Mouse (Mus musculus): Measurements from ENCODE around the gene Kif26b. TPM values are rescaled to one million over a fixed set of nuclear protein-coding genes. Genes with fewer than 3 reads are reported as not detected.
A peak's percentile ranks its signal among the peaks of the same experiment; 100 is the strongest.

The Kif26b gene
- polyA plus RNA-seq, 1 experiment: 0.25 TPM

GRCm38 (mm10) chr1:178571885-178572444 is 43.0 kb downstream of the Kif26b start:
- Histone ChIP-seq H3K4me3 (ENCODE audit: control insufficient read depth, low read depth, low read length) (no peak overlapping the region), H3K4me1 (ENCODE audit: control insufficient read depth, insufficient read depth, low read length) (no peaks in the 10 kb centered on the region), H3K27me3 (ENCODE audit: control insufficient read depth, insufficient read depth, low read length) (no peaks in the 10 kb centered on the region), H3K27ac (ENCODE audit: control insufficient read depth, insufficient read depth, low read depth, low read length) (no peak overlapping the region), H3K36me3 (ENCODE audit: control insufficient read depth, insufficient read depth, low read length) (no peaks in the 10 kb centered on the region)
- no peak for TF ChIP-seq POLR2A (IDR thresholded peaks at IDR 0.05; ENCODE audit: control insufficient read depth, low read depth, low read length)
- TF ChIP-seq CTCF (IDR thresholded peaks at IDR 0.05; ENCODE audit: control insufficient read depth, insufficient read depth, insufficient replicate concordance, low read depth, low read length): no peak

DNA sequence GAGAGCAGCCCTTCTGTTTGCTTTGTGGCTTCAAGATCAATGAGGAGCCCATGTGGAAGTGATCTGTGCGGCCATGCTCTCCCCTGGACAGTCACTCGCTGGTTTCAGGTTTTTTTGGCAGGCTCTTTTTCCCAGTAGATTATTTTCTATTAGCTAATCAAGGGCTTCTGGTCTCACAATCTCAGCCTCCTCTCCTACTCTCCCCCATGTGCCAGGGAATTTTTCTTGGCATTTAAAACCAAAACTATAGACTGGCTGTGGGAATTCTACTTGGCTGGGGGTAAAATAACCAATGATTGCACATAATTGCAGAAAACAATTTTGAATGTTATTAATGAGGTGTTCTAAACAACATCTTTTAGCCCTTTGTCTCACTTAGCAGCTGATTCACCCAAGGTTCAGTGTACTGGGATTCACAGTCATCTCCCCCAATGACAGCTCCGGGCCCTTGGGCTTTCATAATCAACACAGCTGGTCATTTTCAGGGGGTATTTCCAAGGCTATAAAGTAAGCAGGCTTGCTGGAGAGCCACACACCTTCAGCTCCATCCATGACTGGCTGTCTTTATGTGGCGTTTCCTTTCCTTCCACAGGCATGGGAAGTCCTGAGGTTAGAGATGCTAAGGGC is 44.6 kb downstream of the Kif26b start:
- H3K4me1 ChIP-seq (ENCODE audit: control insufficient read depth, insufficient read depth, low read length): no peaks in the 10 kb centered on the region
- no peaks in the 10 kb centered on the region for H3K36me3 ChIP-seq (ENCODE audit: control insufficient read depth, insufficient read depth, low read length)
- no peak overlapping the region for H3K4me3 ChIP-seq (ENCODE audit: control insufficient read depth, low read depth, low read length)
- TF ChIP-seq POLR2A (IDR thresholded peaks at IDR 0.05; ENCODE audit: control insufficient read depth, low read depth, low read length): no peak
- H3K27ac ChIP-seq (ENCODE audit: control insufficient read depth, insufficient read depth, low read depth, low read length): no peak overlapping the region
- H3K27me3 ChIP-seq (ENCODE audit: control insufficient read depth, insufficient read depth, low read length): no peaks in the 10 kb centered on the region

DNA sequence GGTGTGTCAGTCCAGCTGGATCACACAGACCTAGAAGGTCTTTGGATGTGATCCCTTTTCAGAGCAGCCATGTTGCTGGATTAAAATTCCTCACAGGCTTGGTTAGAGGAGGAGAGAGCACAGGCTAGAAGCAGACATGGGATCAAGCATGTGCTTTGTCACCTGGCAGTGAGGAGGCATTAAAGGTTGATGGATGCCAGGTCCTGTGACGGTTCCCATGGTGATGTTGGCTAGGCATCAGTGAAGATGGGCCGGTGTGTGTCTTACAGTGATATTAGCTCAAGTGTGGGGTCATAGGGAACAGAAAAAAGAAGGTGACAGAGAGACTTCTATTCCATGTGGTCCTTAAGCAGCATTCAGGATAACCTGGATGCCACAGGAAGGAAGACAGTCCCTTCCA is 46.8 kb downstream of the Kif26b start:
- Histone ChIP-seq H3K4me1 (ENCODE audit: control insufficient read depth, insufficient read depth, low read length) (no peaks in the 10 kb centered on the region), H3K36me3 (ENCODE audit: control insufficient read depth, insufficient read depth, low read length) (no peaks in the 10 kb centered on the region), H3K27ac (ENCODE audit: control insufficient read depth, insufficient read depth, low read depth, low read length) (no peak overlapping the region), H3K27me3 (ENCODE audit: control insufficient read depth, insufficient read depth, low read length) (no peaks in the 10 kb centered on the region), H3K4me3 (ENCODE audit: control insufficient read depth, low read depth, low read length) (no peak overlapping the region)
- TF ChIP-seq CTCF (IDR thresholded peaks at IDR 0.05; ENCODE audit: control insufficient read depth, insufficient read depth, insufficient replicate concordance, low read depth, low read length) (no peak), POLR2A (IDR thresholded peaks at IDR 0.05; ENCODE audit: control insufficient read depth, low read depth, low read length) (no peak)

DNA sequence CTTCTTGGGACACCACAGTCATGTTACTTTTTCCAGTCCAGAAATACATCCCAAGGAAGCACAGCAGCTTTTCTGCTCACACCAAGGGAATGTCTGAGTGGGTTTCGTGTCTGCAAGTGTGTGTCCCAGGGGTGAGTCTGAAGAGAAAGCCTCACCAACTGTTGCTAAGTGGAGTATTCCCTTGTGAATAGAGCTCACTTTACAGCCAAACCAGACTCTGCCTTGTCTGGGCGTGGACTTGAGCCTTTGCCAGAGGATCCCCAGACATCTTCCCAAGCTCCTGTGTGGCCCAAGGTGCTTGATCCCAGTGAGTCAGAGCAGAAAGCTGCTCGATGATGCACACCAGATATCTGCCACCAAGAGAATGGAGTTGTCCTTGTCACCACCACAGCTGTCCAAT is 48.0 kb downstream of the Kif26b start:
- Histone ChIP-seq H3K27me3 (ENCODE audit: control insufficient read depth, insufficient read depth, low read length) (no peaks in the 10 kb centered on the region), H3K36me3 (ENCODE audit: control insufficient read depth, insufficient read depth, low read length) (no peaks in the 10 kb centered on the region), H3K4me1 (ENCODE audit: control insufficient read depth, insufficient read depth, low read length) (no peaks in the 10 kb centered on the region), H3K4me3 (ENCODE audit: control insufficient read depth, low read depth, low read length) (no peak overlapping the region), H3K27ac (ENCODE audit: control insufficient read depth, insufficient read depth, low read depth, low read length) (no peak overlapping the region)
- no peak for TF ChIP-seq POLR2A (IDR thresholded peaks at IDR 0.05; ENCODE audit: control insufficient read depth, low read depth, low read length)
- TF ChIP-seq CTCF (IDR thresholded peaks at IDR 0.05; ENCODE audit: control insufficient read depth, insufficient read depth, insufficient replicate concordance, low read depth, low read length): no peak

DNA sequence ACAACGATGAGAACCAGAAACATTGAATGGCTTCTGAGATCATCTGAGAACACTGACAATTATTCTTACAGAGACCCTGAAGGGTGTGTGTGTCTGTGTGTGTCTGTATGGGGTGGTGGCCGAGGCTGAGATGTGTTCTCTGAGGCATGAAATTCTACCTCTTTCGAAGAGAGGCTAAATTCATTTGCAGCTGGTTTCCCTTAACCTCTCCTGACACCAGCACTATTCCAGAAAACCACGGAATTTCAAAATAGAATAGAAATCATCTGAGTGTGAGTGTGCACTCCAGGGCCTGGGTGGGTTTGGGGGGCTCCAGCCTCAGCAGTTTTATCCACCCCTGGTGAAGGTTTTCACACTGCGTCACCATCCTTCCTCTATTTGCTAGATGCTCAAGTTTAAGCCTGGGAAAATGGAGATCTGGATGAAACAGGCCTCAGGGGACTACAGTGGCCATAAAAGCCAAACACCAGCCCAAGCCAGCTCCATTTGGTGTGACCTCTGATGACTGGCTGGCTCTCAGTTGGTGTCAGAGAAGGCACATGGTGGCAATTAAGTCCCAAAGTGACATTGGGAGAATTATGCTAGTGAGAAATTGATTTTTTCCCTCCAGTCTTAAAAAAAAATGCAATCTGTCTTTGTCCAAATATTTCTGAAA is 56.6 kb downstream of the Kif26b start:
- Histone ChIP-seq H3K4me1 (ENCODE audit: control insufficient read depth, insufficient read depth, low read length) (peaks cover 5% of the 10 kb centered on the region), H3K27me3 (ENCODE audit: control insufficient read depth, insufficient read depth, low read length) (no peaks in the 10 kb centered on the region), H3K27ac (ENCODE audit: control insufficient read depth, insufficient read depth, low read depth, low read length) (no peak overlapping the region), H3K4me3 (ENCODE audit: control insufficient read depth, low read depth, low read length) (no peak overlapping the region), H3K36me3 (ENCODE audit: control insufficient read depth, insufficient read depth, low read length) (no peaks in the 10 kb centered on the region)
- no peak for TF ChIP-seq CTCF (IDR thresholded peaks at IDR 0.05; ENCODE audit: control insufficient read depth, insufficient read depth, insufficient replicate concordance, low read depth, low read length)
- no peak for TF ChIP-seq POLR2A (IDR thresholded peaks at IDR 0.05; ENCODE audit: control insufficient read depth, low read depth, low read length)

DNA sequence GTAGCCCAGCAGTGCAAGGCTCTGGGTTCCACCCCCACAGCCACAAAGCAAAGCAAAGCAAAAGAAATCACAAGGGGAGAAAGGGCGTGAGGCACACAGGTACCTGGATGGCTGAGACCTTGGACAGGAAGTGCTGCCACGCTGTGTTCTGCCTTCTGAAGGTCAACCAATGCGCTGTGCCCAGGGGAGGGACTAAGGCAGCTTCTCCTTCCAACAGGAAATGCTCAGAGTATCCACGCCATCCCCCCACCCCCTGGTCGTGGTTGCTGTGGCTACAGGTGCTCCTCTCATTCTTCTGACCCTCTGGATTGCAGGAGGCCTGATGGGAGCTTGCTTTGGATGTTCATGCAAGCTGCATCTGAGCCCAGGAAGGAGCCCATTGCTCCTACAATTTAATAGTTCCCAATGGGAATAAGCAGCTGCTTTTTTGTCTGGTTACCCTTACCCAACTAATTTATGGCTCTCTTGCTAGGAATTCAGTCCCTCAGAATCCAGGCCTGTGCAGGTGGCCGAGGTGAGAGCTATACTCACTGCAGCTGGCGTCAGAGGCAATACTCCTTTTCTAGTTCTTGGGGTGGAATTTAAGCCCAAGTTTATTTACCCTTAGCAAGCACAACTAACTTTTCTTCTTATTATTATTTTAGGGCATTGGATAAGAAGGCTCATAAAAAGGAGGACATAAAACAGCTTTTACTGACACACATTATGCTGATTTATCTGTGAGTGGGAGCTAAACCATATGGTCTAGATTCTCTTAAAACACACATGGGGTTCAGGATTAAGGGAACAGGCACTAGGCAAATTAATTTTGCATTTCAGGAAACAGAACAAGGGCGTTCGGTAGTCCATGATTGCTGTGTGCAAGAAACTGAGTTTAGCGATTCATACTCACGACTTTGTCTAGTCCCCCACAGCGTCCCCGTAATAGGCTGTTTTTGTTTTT is 61.6 kb downstream of the Kif26b start:
- TF ChIP-seq POLR2A (IDR thresholded peaks at IDR 0.05; ENCODE audit: control insufficient read depth, low read depth, low read length) (no peak), CTCF (IDR thresholded peaks at IDR 0.05; ENCODE audit: control insufficient read depth, insufficient read depth, insufficient replicate concordance, low read depth, low read length) (no peak)
- H3K27me3 ChIP-seq (ENCODE audit: control insufficient read depth, insufficient read depth, low read length): no peaks in the 10 kb centered on the region
- H3K4me3 ChIP-seq (ENCODE audit: control insufficient read depth, low read depth, low read length): peak overlapping the region; percentile 53
- H3K4me1 ChIP-seq (ENCODE audit: control insufficient read depth, insufficient read depth, low read length): peaks cover 7% of the 10 kb centered on the region
- no peaks in the 10 kb centered on the region for H3K36me3 ChIP-seq (ENCODE audit: control insufficient read depth, insufficient read depth, low read length)
- H3K27ac ChIP-seq (ENCODE audit: control insufficient read depth, insufficient read depth, low read depth, low read length): no peak overlapping the region

GRCm38 (mm10) chr1:178597113-178597512 is 68.2 kb downstream of the Kif26b start:
- TF ChIP-seq CTCF (IDR thresholded peaks at IDR 0.05; ENCODE audit: control insufficient read depth, insufficient read depth, insufficient replicate concordance, low read depth, low read length): no peak
- TF ChIP-seq POLR2A (IDR thresholded peaks at IDR 0.05; ENCODE audit: control insufficient read depth, low read depth, low read length): no peak
- H3K36me3 ChIP-seq (ENCODE audit: control insufficient read depth, insufficient read depth, low read length): no peaks in the 10 kb centered on the region
- no peak overlapping the region for H3K4me3 ChIP-seq (ENCODE audit: control insufficient read depth, low read depth, low read length)

More at GRCm38 (mm10) chr1:178597113-178597512, 68.2 kb downstream of the Kif26b start:
- H3K27me3 ChIP-seq (ENCODE audit: control insufficient read depth, insufficient read depth, low read length): no peaks in the 10 kb centered on the region
- H3K27ac ChIP-seq (ENCODE audit: control insufficient read depth, insufficient read depth, low read depth, low read length): no peak overlapping the region
- no peaks in the 10 kb centered on the region for H3K4me1 ChIP-seq (ENCODE audit: control insufficient read depth, insufficient read depth, low read length)

Measured in testis, adult 2 months (tissue).